Mouse (Mus musculus) MEL (cell line): ENCODE measurements around the gene U2af2. TPM values are rescaled to one million over a fixed set of nuclear protein-coding genes. Genes with fewer than 3 reads are reported as not detected.

Experiments
- DNase-seq: peaks from one replicate; pipeline ENCODE4 v3.0.0; 2011; ENCODE audit warnings: low read depth, low spot score
- H3K27ac ChIP-seq: 2 replicates; pipeline ENCODE4 v1.5.1; 2012; ENCODE audit warnings: low read depth, mild to moderate bottlenecking, control low read depth, low read length, moderate library complexity; ENCODE audit not compliant: control insufficient read depth
- H3K27me3 ChIP-seq, 2 experiments: fragments of 150-350 bp in 1 of 2; sonication (generic) in 1 of 2; 2 replicates each; pipeline ENCODE4 v1.6.1; 2012; ENCODE audit warnings: low read length in 2 of 2, mild to moderate bottlenecking in 2 of 2, improper control_type of control experiment in 1 of 2, moderate library complexity in 1 of 2; ENCODE audit not compliant: insufficient read depth in 2 of 2, control insufficient read depth in 1 of 2
- H3K36me3 ChIP-seq, 2 experiments: 2 replicates each; pipeline ENCODE4 v1.6.1; 2012 to 2014; ENCODE audit warnings: low read length in 2 of 2, improper control_type of control experiment in 1 of 2, inconsistent platforms in 1 of 2, mild to moderate bottlenecking in 1 of 2; ENCODE audit not compliant: insufficient read depth in 2 of 2, control insufficient read depth in 1 of 2
- H3K4me1 ChIP-seq, 2 experiments: fragments of 150-350 bp in 1 of 2; sonication (generic) in 1 of 2; 2 replicates each; pipeline ENCODE4 v1.6.1; 2012; ENCODE audit warnings: low read length in 2 of 2, improper control_type of control experiment in 1 of 2, mild to moderate bottlenecking in 1 of 2; ENCODE audit not compliant: insufficient read depth in 2 of 2, control insufficient read depth in 1 of 2
- H3K4me3 ChIP-seq, 2 experiments: fragments of 150-350 bp in 1 of 2; sonication (generic) in 1 of 2; 2 replicates each; pipeline ENCODE4 v1.5.1; 2012; ENCODE audit warnings: low read depth in 2 of 2, low read length in 2 of 2, mild to moderate bottlenecking in 2 of 2, moderate library complexity in 2 of 2, control low read depth in 1 of 2, improper control_type of control experiment in 1 of 2; ENCODE audit not compliant: control insufficient read depth in 1 of 2, insufficient read depth in 1 of 2
- H3K79me2 ChIP-seq: 2 replicates; pipeline ENCODE4 v1.6.1; 2012; ENCODE audit warnings: mild to moderate bottlenecking, low read length, moderate library complexity; ENCODE audit not compliant: control insufficient read depth, poor library complexity, insufficient read depth
- H3K9ac ChIP-seq: 2 replicates; pipeline ENCODE4 v1.6.1; 2012; ENCODE audit warnings: low read depth, mild to moderate bottlenecking, control low read depth, low read length, moderate library complexity; ENCODE audit not compliant: control insufficient read depth, poor library complexity, severe bottlenecking
- H3K9me3 ChIP-seq: fragments of 150-350 bp; sonication (generic); replicated peaks from 2 replicates; pipeline ENCODE4 v1.6.1; 2012; ENCODE audit warnings: mild to moderate bottlenecking, low read length, improper control_type of control experiment, moderate library complexity; ENCODE audit not compliant: insufficient read depth
- CTCF ChIP-seq, 3 experiments: IDR thresholded peaks in 2 of 3; conservative IDR thresholded peaks in 1 of 3; 2 replicates each; pipeline ENCODE4 v1.5.1; 2011 to 2012; ENCODE audit warnings: low read length in 3 of 3, low read depth in 2 of 3, mild to moderate bottlenecking in 2 of 3, improper control_type of control experiment in 1 of 3, inconsistent platforms in 1 of 3, mixed read lengths in 1 of 3, moderate library complexity in 1 of 3; ENCODE audit not compliant: control insufficient read depth in 1 of 3, insufficient read depth in 1 of 3, poor library complexity in 1 of 3, severe bottlenecking in 1 of 3
- ELF1 ChIP-seq: IDR thresholded peaks from 2 replicates; pipeline ENCODE4 v1.6.1; 2014; ENCODE audit warnings: low read depth, mild to moderate bottlenecking, inconsistent platforms, low read length, improper control_type of control experiment, moderate library complexity
- GABPA ChIP-seq: IDR thresholded peaks from 2 replicates; pipeline ENCODE4 v1.6.1; 2012; ENCODE audit warnings: low read depth, mild to moderate bottlenecking, inconsistent platforms, low read length, improper control_type of control experiment, moderate library complexity
- JUND ChIP-seq: IDR thresholded peaks from 2 replicates; pipeline ENCODE4 v1.6.1; 2011; ENCODE audit warnings: low read depth, mild to moderate bottlenecking, improper control_type of control experiment, low read length
- MAX ChIP-seq: IDR thresholded peaks from 2 replicates; pipeline ENCODE4 v1.6.1; 2011; ENCODE audit warnings: low read length, improper control_type of control experiment
- MXI1 ChIP-seq: IDR thresholded peaks from 2 replicates; pipeline ENCODE4 v1.6.1; 2011; ENCODE audit warnings: mild to moderate bottlenecking, low read depth, low read length, improper control_type of control experiment
- MYB ChIP-seq: IDR thresholded peaks from 2 replicates; pipeline ENCODE4 v1.6.1; 2011; ENCODE audit warnings: mild to moderate bottlenecking, low read depth, low read length, improper control_type of control experiment
- NRF1 ChIP-seq: IDR thresholded peaks from 2 replicates; pipeline ENCODE4 v1.6.1; 2014; ENCODE audit warnings: low read depth, mild to moderate bottlenecking, inconsistent platforms, low read length, improper control_type of control experiment, moderate library complexity; ENCODE audit not compliant: poor library complexity, insufficient read depth, severe bottlenecking
- POLR2AphosphoS2 ChIP-seq: IDR thresholded peaks from 2 replicates; pipeline ENCODE4 v1.6.1; 2011; ENCODE audit warnings: low read length, improper control_type of control experiment
- RAD21 ChIP-seq: IDR thresholded peaks from 2 replicates; pipeline ENCODE4 v1.6.1; 2011; ENCODE audit warnings: mild to moderate bottlenecking, low read depth, low read length, improper control_type of control experiment
- TAL1 ChIP-seq: IDR thresholded peaks from 2 replicates; pipeline ENCODE4 v1.6.1; 2012; ENCODE audit warnings: mild to moderate bottlenecking, inconsistent platforms, low read length, moderate library complexity, mixed read lengths
- USF1 ChIP-seq: IDR thresholded peaks from 2 replicates; pipeline ENCODE4 v1.6.1; 2014; ENCODE audit warnings: low read depth, mild to moderate bottlenecking, inconsistent platforms, low read length, improper control_type of control experiment, moderate library complexity
- USF2 ChIP-seq, 2 experiments: IDR thresholded peaks; 2 replicates each; pipeline ENCODE4 v1.6.1; 2011 to 2012; ENCODE audit warnings: improper control_type of control experiment in 2 of 2, low read length in 2 of 2, borderline replicate concordance in 1 of 2, inconsistent platforms in 1 of 2, low read depth in 1 of 2, mild to moderate bottlenecking in 1 of 2; ENCODE audit not compliant: insufficient read depth in 1 of 2
- ZKSCAN1 ChIP-seq: IDR thresholded peaks from 2 replicates; pipeline ENCODE4 v1.6.1; 2012; ENCODE audit warnings: low read depth, mild to moderate bottlenecking, inconsistent platforms, low read length, improper control_type of control experiment, moderate library complexity
- ZNF384 ChIP-seq: IDR thresholded peaks from 2 replicates; pipeline ENCODE4 v1.6.1; 2012; ENCODE audit warnings: low read depth, mild to moderate bottlenecking, inconsistent platforms, low read length, improper control_type of control experiment
- polyA plus RNA-seq, 2 experiments: library from polyadenylated mRNA; stranded (reverse) in 1 of 2; unstranded in 1 of 2; fragments of >175 nt in 1 of 2; fragments of >200 nt in 1 of 2; gene quantifications; 2 replicates each; pipeline versions ENCODE4 v1.2.1 to v1.2.4; 2012; ENCODE audit warnings: low replicate concordance in 2 of 2, low read depth in 1 of 2; ENCODE audit not compliant: insufficient read length in 2 of 2, insufficient read depth in 1 of 2, missing spikeins in 1 of 2
- total RNA-seq: library from RNA; depleted of rRNA; stranded (reverse); fragments of 300-350 nt; gene quantifications from 2 replicates; pipeline ENCODE4 v1.2.3, GENCODE M21; 2012

The U2af2 gene
- total and polyA plus RNA-seq, 3 experiments = 311 to 491 (median 477) TPM

DNA sequence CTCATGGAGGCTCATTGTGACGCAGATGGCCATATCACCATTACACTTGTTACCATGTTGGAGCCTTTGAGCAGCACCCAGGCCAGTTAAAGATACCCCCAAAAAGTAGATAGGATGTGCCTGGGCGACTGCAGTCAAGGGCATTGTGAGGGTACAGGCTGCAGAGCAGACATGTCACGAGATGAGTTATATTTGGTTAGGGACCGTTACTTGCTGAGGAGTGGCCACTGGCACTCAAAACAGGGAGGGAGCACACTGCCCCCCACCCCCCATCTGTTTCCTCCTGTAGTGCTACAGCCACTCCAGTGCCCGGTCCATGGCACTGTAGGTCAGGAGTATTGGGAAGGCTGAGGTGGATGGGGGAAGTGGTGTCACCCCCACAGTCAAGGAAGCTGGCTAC, 36.8 kb downstream of the U2af2 start:
- H3K36me3 ChIP-seq = peaks cover 0 to 5% of the 10 kb centered on the region in 2 experiments; a peak in 2 of 4 replicates
- H3K4me3 ChIP-seq = no peak overlapping the region
- H3K9me3 ChIP-seq = no peaks in the 10 kb centered on the region
- no peaks in the 10 kb centered on the region for H3K79me2 ChIP-seq
- H3K4me1 ChIP-seq = peaks cover 0 to 5% of the 10 kb centered on the region in 2 experiments; a peak in 1 of 4 replicates
- H3K27me3 ChIP-seq = no peaks in the 10 kb centered on the region
- no peak for DNase-seq
- H3K9ac ChIP-seq = no peak overlapping the region
- no peak overlapping the region for H3K27ac ChIP-seq
- TF ChIP-seq POLR2AphosphoS2 (peak; percentile 57; the same call in 1 of the 2 replicates), CTCF (IDR thresholded peaks at IDR 0.05 in 2 of 3, conservative IDR thresholded peaks at IDR 0.05 in 1 of 3; ENCODE audit: control insufficient read depth in 1 of 3, insufficient read depth in 1 of 3, low read depth in 2 of 3, low read length in 3 of 3, poor library complexity in 1 of 3, severe bottlenecking in 1 of 3) (no peak)
- TF ChIP-seq, all 39 proteins: peak for 1

GRCm38 (mm10) chr7:5099796-5100195, 37.9 kb downstream of the U2af2 start:
- peaks cover 0 to 5% of the 10 kb centered on the region in 2 experiments; a peak in 1 of 4 replicates for H3K4me1 ChIP-seq
- no peaks in the 10 kb centered on the region for H3K9me3 ChIP-seq
- H3K9ac ChIP-seq = no peak overlapping the region
- H3K27ac ChIP-seq = no peak overlapping the region
- no peak for TF ChIP-seq GABPA
- TF ChIP-seq ZNF384 = no peak
- no peak for TF ChIP-seq JUND
- TF ChIP-seq ELF1 = no peak
- no peak for TF ChIP-seq CTCF (IDR thresholded peaks at IDR 0.05 in 2 of 3, conservative IDR thresholded peaks at IDR 0.05 in 1 of 3; ENCODE audit: control insufficient read depth in 1 of 3, insufficient read depth in 1 of 3, low read depth in 2 of 3, low read length in 3 of 3, poor library complexity in 1 of 3, severe bottlenecking in 1 of 3)
- TF ChIP-seq ZKSCAN1 = no peak
- no peak for TF ChIP-seq USF1
- TF ChIP-seq MXI1 = no peak
- TF ChIP-seq MYB = no peak
- TF ChIP-seq MAX = no peak
- no peak for TF ChIP-seq NRF1
- TF ChIP-seq TAL1 = no peak
- no peak for TF ChIP-seq USF2 (IDR thresholded peaks at IDR 0.05; ENCODE audit: borderline replicate concordance in 1 of 2, insufficient read depth in 1 of 2, low read depth in 1 of 2, low read length in 2 of 2)
- no peak for TF ChIP-seq RAD21
- TF ChIP-seq, all 39 proteins: peak for 0
- H3K27me3 ChIP-seq = no peaks in the 10 kb centered on the region
- H3K36me3 ChIP-seq = peaks cover 0 to 5% of the 10 kb centered on the region in 2 experiments; a peak in 2 of 4 replicates
- H3K4me3 ChIP-seq = no peak overlapping the region
- no peaks in the 10 kb centered on the region for H3K79me2 ChIP-seq
- DNase-seq = no peak
